Comparison of ENCODE assay signal across 19 mouse cellular contexts in genomic region chr8:109465761-109466160, GRCm38 (mm10). TPM values are rescaled to one million over a fixed set of nuclear protein-coding genes. Genes with fewer than 3 reads are reported as not detected.
DNase-seq lines count a peak whose midpoint lies in the region; ATAC-seq and TF ChIP-seq lines count a peak whose summit lies in the region.
"Had no signal": no experiment of that assay in that cellular context is flagged by ENCODE, and none has a peak within 500 bp of the region (broad histone marks: within the 10 kb centered on the region; RNA-seq: fewer than 3 reads in every experiment).

No protein-coding gene starts in this region.

- peaks cover 7% of the 10 kb centered on the region; the same call in 1 of the 2 replicates for H3K4me1 ChIP-seq in hindbrain, embryonic 11.5 days (replicated peaks; ENCODE audit: control insufficient read depth, insufficient read depth, low read length)
- peaks cover 48% of the 10 kb centered on the region for H3K4me1 ChIP-seq in hindbrain, embryonic 10.5 days (replicated peaks)
- H3K4me1 ChIP-seq in forebrain, embryonic 15.5 days = peaks cover 66% of the 10 kb centered on the region
- peaks cover 64% of the 10 kb centered on the region for H3K4me1 ChIP-seq in limb, embryonic 10.5 days
- H3K4me1 ChIP-seq in midbrain, postnatal 0 days (ENCODE audit: insufficient read depth, low read length) = peaks cover 26% of the 10 kb centered on the region
- H3K4me1 ChIP-seq: megakaryocyte, embryonic 14.5 days had no signal

- H3K4me2 ChIP-seq in hindbrain, embryonic 11.5 days (replicated peaks; ENCODE audit: low read depth, low read length) = no peak overlapping the region
- H3K4me2 ChIP-seq in forebrain, embryonic 15.5 days (replicated peaks) = no peak overlapping the region
- H3K4me2 ChIP-seq in midbrain, postnatal 0 days (ENCODE audit: low read depth, low read length, poor library complexity, severe bottlenecking) = no peak overlapping the region
- H3K4me2 ChIP-seq: liver, embryonic 11.5 days had no signal

- H3K4me3 ChIP-seq in hindbrain, embryonic 11.5 days (ENCODE audit: low read depth, low read length) = no peak overlapping the region
- H3K4me3 ChIP-seq in hindbrain, embryonic 10.5 days = no peak overlapping the region
- no peak overlapping the region for H3K4me3 ChIP-seq in forebrain, embryonic 15.5 days
- no peak overlapping the region for H3K4me3 ChIP-seq in limb, embryonic 10.5 days
- no peak overlapping the region for H3K4me3 ChIP-seq in midbrain, postnatal 0 days (ENCODE audit: low read depth, low read length)
- H3K4me3 ChIP-seq: megakaryocyte, embryonic 14.5 days had no signal

- H3K36me3 ChIP-seq in hindbrain, embryonic 11.5 days (ENCODE audit: control insufficient read depth, insufficient read depth, low read length) = no peaks in the 10 kb centered on the region
- H3K36me3 ChIP-seq in hindbrain, embryonic 10.5 days = no peaks in the 10 kb centered on the region
- H3K36me3 ChIP-seq in forebrain, embryonic 15.5 days = no peaks in the 10 kb centered on the region
- no peaks in the 10 kb centered on the region for H3K36me3 ChIP-seq in limb, embryonic 10.5 days
- H3K36me3 ChIP-seq in midbrain, postnatal 0 days (ENCODE audit: insufficient read depth, low read length) = no peaks in the 10 kb centered on the region

- intact Hi-C loops in gastrocnemius, postnatal 36 days (cut with DNase I) = no loop called here

- peak overlapping the region; percentile 43 for H3K27ac ChIP-seq in hindbrain, embryonic 11.5 days (ENCODE audit: low read depth, low read length)
- no peak overlapping the region; the same call in 1 of the 2 replicates for H3K27ac ChIP-seq in hindbrain, embryonic 10.5 days
- H3K27ac ChIP-seq in forebrain, embryonic 15.5 days (replicated peaks) = peak overlapping the region; percentile 96
- H3K27ac ChIP-seq in limb, embryonic 10.5 days = peak overlapping the region; percentile 81
- H3K27ac ChIP-seq in midbrain, postnatal 0 days (ENCODE audit: low read depth, low read length) = peak overlapping the region; percentile 91; the same call in 1 of the 2 replicates
- H3K27ac ChIP-seq: kidney, postnatal 0 days had no signal

- no peak overlapping the region for H3K9ac ChIP-seq in hindbrain, embryonic 11.5 days (ENCODE audit: low read depth, low read length)
- H3K9ac ChIP-seq in forebrain, embryonic 15.5 days (replicated peaks) = no peak overlapping the region
- H3K9ac ChIP-seq in midbrain, postnatal 0 days (replicated peaks; ENCODE audit: low read length, poor library complexity, severe bottlenecking) = no peak overlapping the region

- no peak for DNase-seq in hindbrain, embryonic 11.5 days (ENCODE audit: low spot score)
- no peak for DNase-seq in hindbrain, embryonic 10.5 days (ENCODE audit: low spot score)
- no peak for DNase-seq in limb, embryonic 10.5 days (ENCODE audit: low spot score)
- DNase-seq in midbrain, postnatal 0 days (ENCODE audit: low spot score) = no peak
- DNase-seq in gastrocnemius, postnatal 36 days = no peak
- DNase-seq in urinary bladder, postnatal 14 days (ENCODE audit: low spot score) = no peak
- DNase-seq in cerebellum, postnatal 14 days = no peak
- DNase-seq: cerebellum, adult 11 months; layer of hippocampus, adult 9-11 months had no signal

- no peaks in the 10 kb centered on the region for H3K9me3 ChIP-seq in hindbrain, embryonic 11.5 days (ENCODE audit: control insufficient read depth, low read length)
- H3K9me3 ChIP-seq in hindbrain, embryonic 10.5 days = no peaks in the 10 kb centered on the region
- no peaks in the 10 kb centered on the region for H3K9me3 ChIP-seq in forebrain, embryonic 15.5 days
- H3K9me3 ChIP-seq in limb, embryonic 10.5 days (replicated peaks) = no peaks in the 10 kb centered on the region
- H3K9me3 ChIP-seq in midbrain, postnatal 0 days (ENCODE audit: low read length) = no peaks in the 10 kb centered on the region
- H3K9me3 ChIP-seq: megakaryocyte, embryonic 14.5 days had no signal

- 64% methylated on average over 3 of the region's 3 CpGs for WGBS in hindbrain, embryonic 11.5 days
- WGBS in hindbrain, embryonic 10.5 days = 72% methylated on average over 3 of the region's 3 CpGs
- WGBS in forebrain, embryonic 15.5 days = 35% methylated on average over 3 of the region's 3 CpGs
- 73% methylated on average over 3 of the region's 3 CpGs for WGBS in limb, embryonic 10.5 days
- 35% methylated on average over 3 of the region's 3 CpGs for WGBS in midbrain, postnatal 0 days

- no peaks in the 10 kb centered on the region for H3K27me3 ChIP-seq in hindbrain, embryonic 11.5 days (ENCODE audit: control insufficient read depth, insufficient read depth, low read length)
- peaks cover 4% of the 10 kb centered on the region; the same call in 1 of the 2 replicates for H3K27me3 ChIP-seq in hindbrain, embryonic 10.5 days (ENCODE audit: insufficient read depth, poor library complexity, severe bottlenecking)
- 0 out of 2 replicates have a peak, but pooled peaks cover 7% of the 10 kb centered on the region for H3K27me3 ChIP-seq in forebrain, embryonic 15.5 days
- 0 out of 2 replicates have a peak, but pooled peaks cover 9% of the 10 kb centered on the region for H3K27me3 ChIP-seq in limb, embryonic 10.5 days (ENCODE audit: low read depth, poor library complexity, severe bottlenecking)
- no peaks in the 10 kb centered on the region for H3K27me3 ChIP-seq in midbrain, postnatal 0 days (ENCODE audit: insufficient read depth, low read length)

- no peak for TF ChIP-seq CTCF in midbrain, postnatal 0 days (IDR thresholded peaks at IDR 0.05)

- no peak for ATAC-seq in hindbrain, embryonic 11.5 days (ENCODE audit: low FRiP score)
- ATAC-seq in forebrain, embryonic 15.5 days (replicated peaks) = no peak
- no peak for ATAC-seq in midbrain, postnatal 0 days (ENCODE audit: low FRiP score)
- ATAC-seq: inflammation-experienced regulatory T-cells, adult 6 months; Patski had no signal

RNA-seq across cellular contexts. Expression of gene Pmfbp1, which starts 28.1 kb away (rescaled TPM):
- 2.9 and 4.7 TPM in 2 replicates for polyA plus RNA-seq in hindbrain, embryonic 11.5 days (2014; fragmentation: Nextera tagmentation; extraction: Ambion mirVana)
- polyA plus RNA-seq in hindbrain, embryonic 10.5 days (2016; fragmentation: Nextera tagmentation; extraction: Ambion mirVana) = 1.2 and 1.5 TPM in 2 replicates
- polyA plus RNA-seq in forebrain, embryonic 15.5 days (2015; fragmentation: Nextera tagmentation; extraction: Ambion mirVana) = 0.11 and 0.29 TPM in 2 replicates
- 0.05 and 0.08 TPM in 2 replicates for polyA plus RNA-seq in limb, embryonic 10.5 days (2016; fragmentation: Nextera tagmentation; extraction: Ambion mirVana)
- 2.2 and 2.7 TPM in 2 replicates for total RNA-seq in midbrain, postnatal 0 days (2014; rRNA removed)
- polyA plus RNA-seq in midbrain, postnatal 0 days (2015; fragmentation: Nextera tagmentation; extraction: Ambion mirVana) = 1.2 TPM in 2 replicates
- total RNA-seq in gastrocnemius, postnatal 36 days (2021) = not detected
- total RNA-seq: gastrocnemius, postnatal 4 days had no signal
- polyA plus RNA-seq: inflammation-experienced regulatory T-cells, adult 6 months; liver, embryonic 11.5 days; lung, embryonic 16.5 days; Patski; stomach, embryonic 14.5 days; thymus, postnatal 0 days had no signal
